Comparison of ENCODE assay signal across 11 mouse cellular contexts in the genomic region with DNA sequence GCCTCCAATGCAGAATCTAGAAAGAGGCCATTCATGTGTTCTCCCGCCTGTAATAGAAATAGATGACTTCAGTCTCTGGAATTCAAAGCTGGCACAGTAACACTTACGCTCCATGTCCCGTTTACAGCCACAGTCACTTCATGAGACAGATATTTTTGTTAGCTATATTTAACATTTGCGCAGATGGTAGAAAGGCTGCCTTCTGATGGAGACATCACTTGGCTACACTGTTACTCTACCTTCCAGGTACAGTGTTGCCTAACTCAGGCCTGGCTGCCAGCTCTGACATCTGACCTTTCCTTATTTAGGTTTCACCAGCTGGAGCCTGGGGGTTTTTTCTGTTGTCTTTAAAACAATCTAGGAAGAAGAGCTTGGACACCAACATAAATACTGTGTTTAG. TPM values are rescaled to one million over a fixed set of nuclear protein-coding genes. Genes with fewer than 3 reads are reported as not detected.
DNase-seq lines count a peak whose midpoint lies in the region; ATAC-seq and TF ChIP-seq lines count a peak whose summit lies in the region.
"Had no signal": no experiment of that assay in that cellular context is flagged by ENCODE, and none has a peak within 500 bp of the region (broad histone marks: within the 10 kb centered on the region; RNA-seq: fewer than 3 reads in every experiment).

No protein-coding gene starts in this region.

- no peak for ATAC-seq in heart, embryonic 13.5 days (ENCODE audit: extremely low read depth, insufficient number of reproducible peaks, low FRiP score, low TSS enrichment)
- no peak for ATAC-seq in stomach, postnatal 0 days (ENCODE audit: low FRiP score, low TSS enrichment)

- H3K9me3 ChIP-seq in heart, embryonic 13.5 days, result no peaks in the 10 kb centered on the region
- no peaks in the 10 kb centered on the region for H3K9me3 ChIP-seq in stomach, postnatal 0 days (ENCODE audit: control insufficient read depth, low read length)

- H3K4me1 ChIP-seq in lung, adult 2 months (ENCODE audit: control insufficient read depth, insufficient read depth, low read length), result peaks cover 7% of the 10 kb centered on the region; the same call in 1 of the 2 replicates
- H3K4me1 ChIP-seq in heart, embryonic 13.5 days, result peaks cover 50% of the 10 kb centered on the region
- H3K4me1 ChIP-seq in stomach, postnatal 0 days (replicated peaks; ENCODE audit: control insufficient read depth, insufficient read depth), result no peaks in the 10 kb centered on the region; the same call in 1 of the 2 replicates

- H3K4me3 ChIP-seq in lung, adult 2 months (replicated peaks; ENCODE audit: extremely low read depth, low read depth, low read length), result no peak overlapping the region
- H3K4me3 ChIP-seq in heart, embryonic 13.5 days, result 0 out of 2 replicates have a peak overlapping the region, but pooled peaks have one; percentile 0
- no peak overlapping the region for H3K4me3 ChIP-seq in stomach, postnatal 0 days (ENCODE audit: low read depth, low read length)

- 35% methylated on average over 4 of the region's 4 CpGs for WGBS in lung, adult 2 months
- WGBS in heart, embryonic 13.5 days, result 23% methylated on average over 4 of the region's 4 CpGs
- 52% methylated on average over 4 of the region's 4 CpGs for WGBS in stomach, postnatal 0 days

- H3K9ac ChIP-seq in heart, embryonic 13.5 days, result peak overlapping the region; percentile 51; the same call in 1 of the 2 replicates
- H3K9ac ChIP-seq in stomach, postnatal 0 days (ENCODE audit: low read length), result no peak overlapping the region

- TF ChIP-seq POLR2A in lung, adult 2 months (IDR thresholded peaks at IDR 0.05; ENCODE audit: borderline replicate concordance, extremely low read depth, low read depth, low read length), result no peak

- peak overlapping the region; percentile 44 for H3K4me2 ChIP-seq in heart, embryonic 13.5 days
- no peak overlapping the region for H3K4me2 ChIP-seq in stomach, postnatal 0 days (replicated peaks; ENCODE audit: low read depth)

- intact Hi-C loops in gastrocnemius, postnatal 14 days (cut with DNase I; ENCODE audit: low total_unique reads), result no loop called here

- no peaks in the 10 kb centered on the region for H3K27me3 ChIP-seq in heart, embryonic 13.5 days (replicated peaks)
- H3K27me3 ChIP-seq in stomach, postnatal 0 days (ENCODE audit: control insufficient read depth, insufficient read depth, low read length), result no peaks in the 10 kb centered on the region

- TF ChIP-seq EP300 in stomach, postnatal 0 days (optimal IDR thresholded peaks at IDR 0.05), result no peak

- DNase-seq in gastrocnemius, adult 8-10 months (ENCODE audit: low spot score in 2 of 2), result peak; percentile 10 to 15
- DNase-seq in gastrocnemius, postnatal 14 days, result no peak
- peak; percentile 34 for DNase-seq in lung, postnatal 10 days
- DNase-seq in lung, adult 2 months, result no peak
- DNase-seq in stomach, postnatal 0 days (ENCODE audit: low spot score), result no peak
- DNase-seq in ovary, adult 18-20 months (ENCODE audit: low spot score), result no peak
- DNase-seq in kidney, adult 8-10 months, result no peak
- DNase-seq: kidney, postnatal 10 days had no signal

- peak overlapping the region; percentile 89 for H3K27ac ChIP-seq in heart, embryonic 13.5 days (replicated peaks)
- H3K27ac ChIP-seq in stomach, postnatal 0 days (replicated peaks), result 0 out of 2 replicates have a peak overlapping the region, but pooled peaks have one; percentile 13

- TF ChIP-seq CTCF in lung, adult 2 months (IDR thresholded peaks at IDR 0.05; ENCODE audit: insufficient read depth, low read length), result no peak
- no peak for TF ChIP-seq CTCF in stomach, postnatal 0 days (IDR thresholded peaks at IDR 0.05; ENCODE audit: low read depth)

- H3K36me3 ChIP-seq in heart, embryonic 13.5 days, result peaks cover 20% of the 10 kb centered on the region
- no peaks in the 10 kb centered on the region; the same call in 1 of the 2 replicates for H3K36me3 ChIP-seq in stomach, postnatal 0 days (ENCODE audit: control insufficient read depth, insufficient read depth, low read length)

RNA-seq across cellular contexts. Expression of a gene that starts 3.6 kb away (rescaled TPM):
- 10 to 100 TPM in 3 of 4 experiments, 1 to 10 TPM in 1; 9.8 to 13.5 (median 11.7) TPM for total RNA-seq in gastrocnemius, adult 8-10 months (2022)
- 10 to 100 TPM; 16.9 to 19.2 TPM for total RNA-seq in gastrocnemius, postnatal 14 days (2021)
- 15.0 and 22.2 TPM in 2 replicates for polyA plus RNA-seq in lung, adult 2 months (2012; rRNA removed)
- 121 and 130 TPM in 2 replicates for polyA plus RNA-seq in heart, embryonic 13.5 days (2015; fragmentation: Nextera tagmentation; extraction: Ambion mirVana)
- polyA plus RNA-seq in stomach, postnatal 0 days (2015; fragmentation: Nextera tagmentation; extraction: Ambion mirVana), result 64.0 and 66.7 TPM in 2 replicates

RNA-seq across cellular contexts. Expression of a gene that starts 4.6 kb away (rescaled TPM):
- 10 to 100 TPM; 35.7 to 46.0 (median 41.9) TPM for total RNA-seq in gastrocnemius, adult 8-10 months (2022)
- total RNA-seq in gastrocnemius, postnatal 14 days (2021), result 10 to 100 TPM; 59.8 to 67.1 TPM
- polyA plus RNA-seq in lung, adult 2 months (2012; rRNA removed), result 10.1 and 12.8 TPM in 2 replicates
- 163 and 171 TPM in 2 replicates for polyA plus RNA-seq in heart, embryonic 13.5 days (2015; fragmentation: Nextera tagmentation; extraction: Ambion mirVana)
- 114 TPM in 2 replicates for polyA plus RNA-seq in stomach, postnatal 0 days (2015; fragmentation: Nextera tagmentation; extraction: Ambion mirVana)

RNA-seq across cellular contexts. Expression of a gene that starts 9.6 kb away (rescaled TPM):
- 10 to 100 TPM; 23.2 to 28.8 (median 27.3) TPM for total RNA-seq in gastrocnemius, adult 8-10 months (2022)
- total RNA-seq in gastrocnemius, postnatal 14 days (2021), result 10 to 100 TPM; 16.6 to 21.2 TPM
- polyA plus RNA-seq in lung, adult 2 months (2012; rRNA removed), result 26.0 and 35.2 TPM in 2 replicates
- polyA plus RNA-seq in heart, embryonic 13.5 days (2015; fragmentation: Nextera tagmentation; extraction: Ambion mirVana), result 24.6 and 27.6 TPM in 2 replicates
- polyA plus RNA-seq in stomach, postnatal 0 days (2015; fragmentation: Nextera tagmentation; extraction: Ambion mirVana), result 30.9 TPM in 2 replicates

RNA-seq across cellular contexts. Expression of a gene that starts 10.4 kb away (rescaled TPM):
- under 1 TPM in 1 of 4 experiments, not detected in 3; 0.22 TPM for total RNA-seq in gastrocnemius, adult 8-10 months (2022)
- total RNA-seq in gastrocnemius, postnatal 14 days (2021), result under 1 TPM in 1 of 2 experiments, not detected in 1; 0.18 TPM
- 0.21 and 0.49 TPM in 2 replicates for polyA plus RNA-seq in lung, adult 2 months (2012; rRNA removed)
- polyA plus RNA-seq in heart, embryonic 13.5 days (2015; fragmentation: Nextera tagmentation; extraction: Ambion mirVana), result 0.83 and 1.4 TPM in 2 replicates
- 0.38 and 0.99 TPM in 2 replicates for polyA plus RNA-seq in stomach, postnatal 0 days (2015; fragmentation: Nextera tagmentation; extraction: Ambion mirVana)
- total RNA-seq: adrenal gland, adult 18-20 months; monocyte, adult 5-6 weeks had no signal

RNA-seq across cellular contexts. Expression of a gene that starts 40.8 kb away (rescaled TPM):
- not detected for total RNA-seq in gastrocnemius, adult 8-10 months (2022)
- total RNA-seq in gastrocnemius, postnatal 14 days (2021), result under 1 TPM; 0.25 to 0.47 TPM
- 1.9 and 2.3 TPM in 2 replicates for polyA plus RNA-seq in lung, adult 2 months (2012; rRNA removed)
- 6.7 TPM in 2 replicates for polyA plus RNA-seq in heart, embryonic 13.5 days (2015; fragmentation: Nextera tagmentation; extraction: Ambion mirVana)
- 11.6 and 11.9 TPM in 2 replicates for polyA plus RNA-seq in stomach, postnatal 0 days (2015; fragmentation: Nextera tagmentation; extraction: Ambion mirVana)
- total RNA-seq: monocyte, adult 5-6 weeks had no signal

Comparison
In these comparisons a context has a peak if more than half of its experiments do, and no peak if none do; other contexts are left out.
1. DNase-seq: peak in gastrocnemius, adult 8-10 months (2 of 2) and lung, postnatal 10 days (single experiment); none in gastrocnemius, postnatal 14 days (single experiment), lung, adult 2 months (single experiment), stomach, postnatal 0 days (single experiment), ovary, adult 18-20 months (single experiment) and kidney, adult 8-10 months (0 of 2).